Mouse (Mus musculus) erythroblast, embryonic 14.5 days (primary cell): ENCODE measurements around the gene Rpl26.

Experiments used
- GATA1 ChIP-seq: IDR thresholded peaks from 2 replicates; pipeline ENCODE4 v1.6.1; 2012; ENCODE audit warnings: low read length, inconsistent platforms, mixed read lengths
- TAL1 ChIP-seq: IDR thresholded peaks from 3 replicates; pipeline ENCODE4 v1.6.1; 2012; ENCODE audit warnings: low read length, inconsistent platforms, mixed read lengths

GRCm38 (mm10) chr11:68914566-68914965 lies 13.2 kb downstream of the Rpl26 start:
- no peak for TF ChIP-seq GATA1
- no peak for TF ChIP-seq TAL1
